Mouse (Mus musculus): ENCODE measurements at regions not wholly inside any gene's neighbourhood (a gene's known extent, or its start where the extent isn't known, plus 50 kb on each side); places are given as distances from the start of the nearest gene placed in this dataset.

DNA sequence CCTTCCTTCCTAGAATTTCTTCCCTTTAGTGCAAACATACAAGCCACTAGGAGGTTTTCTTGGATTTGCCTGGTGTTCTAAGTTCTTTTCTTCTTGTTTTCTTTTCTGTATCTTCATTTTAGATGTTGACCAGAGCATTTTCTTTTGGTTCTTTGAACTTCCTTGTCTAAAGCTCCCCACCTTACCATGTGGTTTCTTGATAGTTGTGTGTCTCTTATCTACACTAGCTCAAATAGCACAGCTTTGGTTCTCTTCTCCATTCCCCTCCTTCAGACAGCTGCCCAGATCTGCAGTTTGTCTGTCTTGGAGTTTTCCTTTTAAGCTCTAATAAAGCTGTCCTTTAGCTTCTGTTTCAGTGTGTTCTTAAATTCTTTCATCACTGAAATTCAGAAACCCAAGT, 123.0 kb upstream of the Xrcc4 start:
- no peak for TF ChIP-seq CTCF (IDR thresholded peaks at IDR 0.05; ENCODE audit: low read depth, low read length)
- TF ChIP-seq EP300 (IDR thresholded peaks at IDR 0.05; ENCODE audit: insufficient read depth, low read depth, low read length) = no peak
- TF ChIP-seq POLR2A (IDR thresholded peaks at IDR 0.05; ENCODE audit: insufficient read depth, low read length) = no peak
